Mouse (Mus musculus) small intestine, adult 2 months (tissue): ENCODE data around the gene Chd1l.

Experiments used
- CTCF ChIP-seq: fragments of 200-500 bp; IDR thresholded peaks from 2 replicates; pipeline ENCODE4 v1.5.1; 2012; ENCODE audit warnings: low read depth, mild to moderate bottlenecking, control low read depth, inconsistent platforms, low read length, moderate library complexity, mixed read lengths; ENCODE audit not compliant: insufficient replicate concordance, insufficient read length; ENCODE audit errors: extremely low read depth
- POLR2A ChIP-seq: fragments of 200-500 bp; IDR thresholded peaks from 2 replicates; pipeline ENCODE4 v1.6.1; 2012; ENCODE audit warnings: low read depth, mild to moderate bottlenecking, control low read depth, inconsistent platforms, low read length, moderate library complexity

- TF ChIP-seq CTCF = no peak
- no peak for TF ChIP-seq POLR2A
Observed at GRCm38 (mm10) chr3:97630746-97631145, 20.7 kb upstream of the Chd1l start.
